Mouse (Mus musculus): ENCODE measurements around the gene Nufip1. TPM values are rescaled to one million over a fixed set of nuclear protein-coding genes. Genes with fewer than 3 reads are reported as not detected.

Gene Nufip1
- total and polyA plus RNA-seq, 3 experiments = 8.5 to 18.1 (median 11.8) TPM

DNA sequence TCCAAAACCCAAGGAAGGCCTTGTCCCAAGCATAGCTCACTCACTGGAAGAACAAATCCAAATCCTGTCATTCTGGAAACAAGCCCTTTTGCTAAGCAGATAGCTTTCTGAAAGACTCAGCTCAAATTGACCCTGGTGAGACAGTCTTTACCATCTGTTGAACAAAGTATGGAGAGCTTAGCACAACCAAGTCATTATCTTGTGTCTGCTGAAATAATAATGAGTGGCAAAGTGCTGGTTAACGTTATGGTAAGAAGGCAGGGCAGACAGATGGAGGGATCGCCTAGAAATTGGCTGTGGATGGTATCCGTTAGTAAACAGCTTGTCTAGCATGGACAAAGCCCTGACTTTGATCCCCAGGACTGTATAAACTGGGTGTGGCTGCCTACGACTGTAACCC, 35.0 kb upstream of the Nufip1 start:
- no peak overlapping the region for H3K4me3 ChIP-seq (ENCODE audit: low read depth, low read length)
- DNase-seq (ENCODE audit: low spot score) (no peak), ATAC-seq (ENCODE audit: extremely low read depth, insufficient number of reproducible peaks, low FRiP score, poor library complexity, severe bottlenecking) (no peak)
- 0 out of 2 replicates have a peak, but pooled peaks cover 2% of the 10 kb centered on the region for H3K4me1 ChIP-seq (ENCODE audit: insufficient read depth, low read depth, low read length)
- TF ChIP-seq GATA1 (IDR thresholded peaks at IDR 0.05; ENCODE audit: borderline replicate concordance, low read length) (no peak), CTCF (IDR thresholded peaks at IDR 0.05; ENCODE audit: low read depth, low read length) (no peak), GATA2 (IDR thresholded peaks at IDR 0.05; ENCODE audit: borderline replicate concordance, low read depth, low read length) (no peak), TAL1 (conservative IDR thresholded peaks at IDR 0.05; ENCODE audit: low read depth, low read length) (no peak), POLR2AphosphoS5 (IDR thresholded peaks at IDR 0.05; ENCODE audit: insufficient replicate concordance, low read depth, low read length) (no peak)
- H3K9me3 ChIP-seq (replicated peaks) = no peaks in the 10 kb centered on the region
- peaks cover 11% of the 10 kb centered on the region for H3K27me3 ChIP-seq (ENCODE audit: insufficient read depth, low read length)
- H3K36me3 ChIP-seq (replicated peaks) = no peaks in the 10 kb centered on the region

GRCm38 (mm10) chr14:76076602-76077001, 34.1 kb upstream of the Nufip1 start:
- DNase-seq (ENCODE audit: low spot score) (no peak), ATAC-seq (ENCODE audit: extremely low read depth, insufficient number of reproducible peaks, low FRiP score, poor library complexity, severe bottlenecking) (no peak)
- 0 out of 2 replicates have a peak, but pooled peaks cover 2% of the 10 kb centered on the region for H3K4me1 ChIP-seq (ENCODE audit: insufficient read depth, low read depth, low read length)
- peaks cover 8% of the 10 kb centered on the region for H3K27me3 ChIP-seq (ENCODE audit: insufficient read depth, low read length)
- H3K36me3 ChIP-seq (replicated peaks) = no peaks in the 10 kb centered on the region
- no peaks in the 10 kb centered on the region for H3K9me3 ChIP-seq (replicated peaks)
- TF ChIP-seq CTCF (IDR thresholded peaks at IDR 0.05; ENCODE audit: low read depth, low read length) (no peak), TAL1 (conservative IDR thresholded peaks at IDR 0.05; ENCODE audit: low read depth, low read length) (no peak), GATA1 (IDR thresholded peaks at IDR 0.05; ENCODE audit: borderline replicate concordance, low read length) (no peak), GATA2 (IDR thresholded peaks at IDR 0.05; ENCODE audit: borderline replicate concordance, low read depth, low read length) (no peak), POLR2AphosphoS5 (IDR thresholded peaks at IDR 0.05; ENCODE audit: insufficient replicate concordance, low read depth, low read length) (no peak)
- H3K4me3 ChIP-seq (ENCODE audit: low read depth, low read length) = no peak overlapping the region

- ATAC-seq (ENCODE audit: extremely low read depth, insufficient number of reproducible peaks, low FRiP score, poor library complexity, severe bottlenecking) (no peak), DNase-seq (ENCODE audit: low spot score) (no peak)
- Histone ChIP-seq H3K27me3 (ENCODE audit: insufficient read depth, low read length) (peaks cover 7% of the 10 kb centered on the region), H3K4me3 (ENCODE audit: low read depth, low read length) (no peak overlapping the region), H3K36me3 (replicated peaks) (no peaks in the 10 kb centered on the region), H3K9me3 (replicated peaks) (no peaks in the 10 kb centered on the region), H3K4me1 (ENCODE audit: insufficient read depth, low read depth, low read length) (peaks cover 2% of the 10 kb centered on the region; the same call in 1 of the 2 replicates)
- TF ChIP-seq POLR2AphosphoS5 (IDR thresholded peaks at IDR 0.05; ENCODE audit: insufficient replicate concordance, low read depth, low read length) (no peak), GATA2 (IDR thresholded peaks at IDR 0.05; ENCODE audit: borderline replicate concordance, low read depth, low read length) (no peak), GATA1 (IDR thresholded peaks at IDR 0.05; ENCODE audit: borderline replicate concordance, low read length) (no peak), TAL1 (conservative IDR thresholded peaks at IDR 0.05; ENCODE audit: low read depth, low read length) (no peak), CTCF (IDR thresholded peaks at IDR 0.05; ENCODE audit: low read depth, low read length) (0 out of 2 replicates have a peak, but pooled peaks have one; percentile 25)
Observed at GRCm38 (mm10) chr14:76077088-76077491, 33.6 kb upstream of the Nufip1 start.

DNA sequence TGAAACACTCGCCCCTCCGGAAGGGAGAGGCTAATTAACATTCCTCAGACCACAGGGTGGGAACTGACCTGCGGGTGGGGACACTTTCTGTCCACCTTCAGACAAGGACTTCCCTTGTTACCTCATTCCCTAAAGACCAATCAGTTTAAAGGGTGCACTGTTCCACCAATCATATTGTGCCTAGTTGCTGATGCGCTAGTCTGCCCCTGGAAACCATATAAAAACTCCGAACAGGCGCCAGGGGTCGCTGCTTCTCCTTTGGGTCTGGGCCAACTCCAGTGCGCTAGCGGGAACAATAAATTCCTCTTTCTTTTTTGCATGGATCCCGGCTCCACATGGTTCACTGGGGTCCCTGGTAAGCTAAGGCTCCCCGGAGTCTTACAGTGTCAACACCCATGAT, 29.2 kb upstream of the Nufip1 start:
- TF ChIP-seq CTCF (IDR thresholded peaks at IDR 0.05; ENCODE audit: low read depth, low read length) (no peak), POLR2AphosphoS5 (IDR thresholded peaks at IDR 0.05; ENCODE audit: insufficient replicate concordance, low read depth, low read length) (no peak), GATA2 (IDR thresholded peaks at IDR 0.05; ENCODE audit: borderline replicate concordance, low read depth, low read length) (no peak), GATA1 (IDR thresholded peaks at IDR 0.05; ENCODE audit: borderline replicate concordance, low read length) (no peak), TAL1 (conservative IDR thresholded peaks at IDR 0.05; ENCODE audit: low read depth, low read length) (no peak)
- Histone ChIP-seq H3K9me3 (replicated peaks) (no peaks in the 10 kb centered on the region), H3K4me3 (ENCODE audit: low read depth, low read length) (no peak overlapping the region), H3K27me3 (ENCODE audit: insufficient read depth, low read length) (no peaks in the 10 kb centered on the region; the same call in none of the 2 replicates), H3K36me3 (replicated peaks) (peaks cover 10% of the 10 kb centered on the region), H3K4me1 (ENCODE audit: insufficient read depth, low read depth, low read length) (peaks cover 27% of the 10 kb centered on the region)
- no peak for ATAC-seq (ENCODE audit: extremely low read depth, insufficient number of reproducible peaks, low FRiP score, poor library complexity, severe bottlenecking)
- no peak for DNase-seq (ENCODE audit: low spot score)

GRCm38 (mm10) chr14:76082086-76082636, 28.5 kb upstream of the Nufip1 start:
- ATAC-seq (ENCODE audit: extremely low read depth, insufficient number of reproducible peaks, low FRiP score, poor library complexity, severe bottlenecking) = no peak
- no peak for DNase-seq (ENCODE audit: low spot score)
- Histone ChIP-seq H3K9me3 (replicated peaks) (no peaks in the 10 kb centered on the region), H3K4me3 (ENCODE audit: low read depth, low read length) (no peak overlapping the region), H3K4me1 (ENCODE audit: insufficient read depth, low read depth, low read length) (peaks cover 27% of the 10 kb centered on the region), H3K27me3 (ENCODE audit: insufficient read depth, low read length) (no peaks in the 10 kb centered on the region; the same call in none of the 2 replicates), H3K36me3 (replicated peaks) (peaks cover 17% of the 10 kb centered on the region)
- no peak for TF ChIP-seq CTCF (IDR thresholded peaks at IDR 0.05; ENCODE audit: low read depth, low read length)
- TF ChIP-seq GATA2 (IDR thresholded peaks at IDR 0.05; ENCODE audit: borderline replicate concordance, low read depth, low read length) = no peak
- no peak for TF ChIP-seq GATA1 (IDR thresholded peaks at IDR 0.05; ENCODE audit: borderline replicate concordance, low read length)
- TF ChIP-seq TAL1 (conservative IDR thresholded peaks at IDR 0.05; ENCODE audit: low read depth, low read length) = no peak
- no peak for TF ChIP-seq POLR2AphosphoS5 (IDR thresholded peaks at IDR 0.05; ENCODE audit: insufficient replicate concordance, low read depth, low read length)

GRCm38 (mm10) chr14:76084188-76084587, 26.5 kb upstream of the Nufip1 start:
- DNase-seq (ENCODE audit: low spot score) = no peak
- Histone ChIP-seq H3K27me3 (ENCODE audit: insufficient read depth, low read length) (no peaks in the 10 kb centered on the region; the same call in 1 of the 2 replicates), H3K9me3 (replicated peaks) (no peaks in the 10 kb centered on the region), H3K4me3 (ENCODE audit: low read depth, low read length) (no peak overlapping the region), H3K36me3 (replicated peaks) (peaks cover 28% of the 10 kb centered on the region), H3K4me1 (ENCODE audit: insufficient read depth, low read depth, low read length) (peaks cover 27% of the 10 kb centered on the region)
- ATAC-seq (ENCODE audit: extremely low read depth, insufficient number of reproducible peaks, low FRiP score, poor library complexity, severe bottlenecking) = peak; percentile 64
- TF ChIP-seq POLR2AphosphoS5 (IDR thresholded peaks at IDR 0.05; ENCODE audit: insufficient replicate concordance, low read depth, low read length) (no peak), CTCF (IDR thresholded peaks at IDR 0.05; ENCODE audit: low read depth, low read length) (no peak), GATA2 (IDR thresholded peaks at IDR 0.05; ENCODE audit: borderline replicate concordance, low read depth, low read length) (no peak), GATA1 (IDR thresholded peaks at IDR 0.05; ENCODE audit: borderline replicate concordance, low read length) (no peak), TAL1 (conservative IDR thresholded peaks at IDR 0.05; ENCODE audit: low read depth, low read length) (no peak)

Data from G1E (cell line).